Comparison of ENCODE assay signal across 8 mouse cellular contexts in the genomic region with DNA sequence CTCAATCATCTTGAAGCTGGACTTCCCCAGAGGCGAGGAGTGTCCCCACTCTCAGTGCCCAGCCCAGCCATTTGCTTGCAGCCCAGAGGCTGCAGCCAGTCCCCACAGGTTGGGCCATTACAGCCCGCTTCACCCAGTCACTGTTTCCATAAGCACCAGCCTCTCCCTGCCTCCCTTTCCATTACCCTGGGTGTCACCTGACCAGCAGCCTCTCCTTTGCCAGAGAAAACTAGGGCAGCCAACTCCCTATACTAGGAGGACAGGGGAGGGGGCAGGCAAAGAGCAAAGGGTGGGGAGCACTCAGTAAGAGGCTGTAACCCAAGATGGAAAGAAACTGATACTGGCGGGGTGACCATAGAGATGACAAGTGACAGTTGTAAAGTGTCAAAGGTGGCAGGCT. TPM values are rescaled to one million over a fixed set of nuclear protein-coding genes. Genes with fewer than 3 reads are reported as not detected.
DNase-seq lines count a peak whose midpoint lies in the region; ATAC-seq and TF ChIP-seq lines count a peak whose summit lies in the region.
"Had no signal": no experiment of that assay in that cellular context is flagged by ENCODE, and none has a peak within 500 bp of the region (broad histone marks: within the 10 kb centered on the region; RNA-seq: fewer than 3 reads in every experiment).

No protein-coding gene starts in this region.

- H3K27me3 ChIP-seq in midbrain, postnatal 0 days (ENCODE audit: insufficient read depth, low read length), result peaks cover 9% of the 10 kb centered on the region; the same call in 1 of the 2 replicates
- H3K27me3 ChIP-seq in midbrain, embryonic 13.5 days, result peaks cover 16% of the 10 kb centered on the region
- H3K27me3 ChIP-seq in heart, embryonic 15.5 days, result 0 out of 2 replicates have a peak, but pooled peaks cover 6% of the 10 kb centered on the region
- H3K27me3 ChIP-seq in limb, embryonic 11.5 days (ENCODE audit: control insufficient read depth, insufficient read depth, low read length), result peaks cover 2% of the 10 kb centered on the region; the same call in 1 of the 2 replicates
- no peaks in the 10 kb centered on the region for H3K27me3 ChIP-seq in stomach, postnatal 0 days (ENCODE audit: control insufficient read depth, insufficient read depth, low read length)

- DNase-seq in midbrain, postnatal 0 days (ENCODE audit: low spot score), result no peak
- DNase-seq in limb, embryonic 11.5 days (ENCODE audit: low spot score), result no peak
- DNase-seq in stomach, postnatal 0 days (ENCODE audit: low spot score), result peak; percentile 82
- DNase-seq in layer of hippocampus, postnatal 25 days (ENCODE audit: extremely low spot score in 1 of 2, low spot score in 1 of 2), result no peak
- DNase-seq in right cerebral cortex, postnatal 10 days (ENCODE audit: low spot score in 2 of 2), result no peak

- H3K9me3 ChIP-seq in midbrain, postnatal 0 days (ENCODE audit: low read length), result no peaks in the 10 kb centered on the region
- no peaks in the 10 kb centered on the region for H3K9me3 ChIP-seq in midbrain, embryonic 13.5 days
- no peaks in the 10 kb centered on the region for H3K9me3 ChIP-seq in heart, embryonic 15.5 days (replicated peaks)
- no peaks in the 10 kb centered on the region for H3K9me3 ChIP-seq in limb, embryonic 11.5 days (ENCODE audit: control insufficient read depth, low read length)
- no peaks in the 10 kb centered on the region for H3K9me3 ChIP-seq in stomach, postnatal 0 days (ENCODE audit: control insufficient read depth, low read length)
- H3K9me3 ChIP-seq: neural tube, embryonic 13.5 days had no signal

- H3K9ac ChIP-seq in midbrain, postnatal 0 days (replicated peaks; ENCODE audit: low read length, poor library complexity, severe bottlenecking), result no peak overlapping the region
- H3K9ac ChIP-seq in midbrain, embryonic 13.5 days (replicated peaks), result no peak overlapping the region
- peak overlapping the region; percentile 22; the same call in 1 of the 2 replicates for H3K9ac ChIP-seq in heart, embryonic 15.5 days
- no peak overlapping the region for H3K9ac ChIP-seq in limb, embryonic 11.5 days (ENCODE audit: low read length)
- peak overlapping the region; percentile 52 for H3K9ac ChIP-seq in stomach, postnatal 0 days (ENCODE audit: low read length)
- H3K9ac ChIP-seq: neural tube, embryonic 13.5 days had no signal

- no peak overlapping the region for H3K4me2 ChIP-seq in midbrain, postnatal 0 days (ENCODE audit: low read depth, low read length, poor library complexity, severe bottlenecking)
- H3K4me2 ChIP-seq in midbrain, embryonic 13.5 days (replicated peaks), result no peak overlapping the region
- no peak overlapping the region for H3K4me2 ChIP-seq in heart, embryonic 15.5 days
- H3K4me2 ChIP-seq in limb, embryonic 11.5 days (ENCODE audit: low read depth, severe bottlenecking), result no peak overlapping the region
- H3K4me2 ChIP-seq in stomach, postnatal 0 days (replicated peaks; ENCODE audit: low read depth), result peak overlapping the region; percentile 38
- H3K4me2 ChIP-seq: neural tube, embryonic 13.5 days had no signal

- 49% methylated on average over 3 of the region's 3 CpGs for WGBS in midbrain, postnatal 0 days
- 48% methylated on average over 3 of the region's 3 CpGs for WGBS in midbrain, embryonic 13.5 days
- 45% methylated on average over 3 of the region's 3 CpGs for WGBS in heart, embryonic 15.5 days
- WGBS in limb, embryonic 11.5 days, result 44% methylated on average over 3 of the region's 3 CpGs
- WGBS in stomach, postnatal 0 days, result 38% methylated on average over 3 of the region's 3 CpGs

- H3K27ac ChIP-seq in midbrain, postnatal 0 days (ENCODE audit: low read depth, low read length), result peak overlapping the region; percentile 32; the same call in 1 of the 2 replicates
- no peak overlapping the region for H3K27ac ChIP-seq in midbrain, embryonic 13.5 days
- no peak overlapping the region; the same call in 1 of the 2 replicates for H3K27ac ChIP-seq in heart, embryonic 15.5 days
- H3K27ac ChIP-seq in limb, embryonic 11.5 days (replicated peaks; ENCODE audit: low read depth, low read length), result peak overlapping the region; percentile 42; the same call in 1 of the 2 replicates
- peak overlapping the region; percentile 91 for H3K27ac ChIP-seq in stomach, postnatal 0 days (replicated peaks)
- H3K27ac ChIP-seq: neural tube, embryonic 13.5 days had no signal

- H3K4me1 ChIP-seq in midbrain, postnatal 0 days (ENCODE audit: insufficient read depth, low read length), result 0 out of 2 replicates have a peak, but pooled peaks cover 3% of the 10 kb centered on the region
- H3K4me1 ChIP-seq in midbrain, embryonic 13.5 days (replicated peaks), result peaks cover 7% of the 10 kb centered on the region
- peaks cover 77% of the 10 kb centered on the region for H3K4me1 ChIP-seq in heart, embryonic 15.5 days (replicated peaks)
- H3K4me1 ChIP-seq in limb, embryonic 11.5 days (ENCODE audit: control insufficient read depth, insufficient read depth, low read length), result peaks cover 34% of the 10 kb centered on the region
- H3K4me1 ChIP-seq in stomach, postnatal 0 days (replicated peaks; ENCODE audit: control insufficient read depth, insufficient read depth), result peaks cover 28% of the 10 kb centered on the region

- no peak for TF ChIP-seq CTCF in midbrain, postnatal 0 days (IDR thresholded peaks at IDR 0.05)
- TF ChIP-seq CTCF in stomach, postnatal 0 days (IDR thresholded peaks at IDR 0.05; ENCODE audit: low read depth), result no peak

- no peak overlapping the region for H3K4me3 ChIP-seq in midbrain, postnatal 0 days (ENCODE audit: low read depth, low read length)
- H3K4me3 ChIP-seq in midbrain, embryonic 13.5 days (replicated peaks), result no peak overlapping the region
- H3K4me3 ChIP-seq in heart, embryonic 15.5 days, result no peak overlapping the region
- H3K4me3 ChIP-seq in limb, embryonic 11.5 days (ENCODE audit: low read depth, low read length), result no peak overlapping the region
- no peak overlapping the region for H3K4me3 ChIP-seq in stomach, postnatal 0 days (ENCODE audit: low read depth, low read length)
- H3K4me3 ChIP-seq: neural tube, embryonic 13.5 days had no signal

- no peak for ATAC-seq in midbrain, postnatal 0 days (ENCODE audit: low FRiP score)
- no peak for ATAC-seq in midbrain, embryonic 13.5 days
- ATAC-seq in heart, embryonic 15.5 days (replicated peaks; ENCODE audit: insufficient number of reproducible peaks, insufficient read depth, low FRiP score, low read depth), result 0 out of 2 replicates have a peak, but pooled peaks have one; percentile 17
- ATAC-seq in limb, embryonic 11.5 days (ENCODE audit: insufficient number of reproducible peaks, low FRiP score, low TSS enrichment, low read depth), result no peak
- ATAC-seq in stomach, postnatal 0 days (ENCODE audit: low FRiP score, low TSS enrichment), result peak; percentile 71

- H3K36me3 ChIP-seq in midbrain, postnatal 0 days (ENCODE audit: insufficient read depth, low read length), result no peaks in the 10 kb centered on the region
- H3K36me3 ChIP-seq in midbrain, embryonic 13.5 days, result no peaks in the 10 kb centered on the region
- no peaks in the 10 kb centered on the region for H3K36me3 ChIP-seq in heart, embryonic 15.5 days
- no peaks in the 10 kb centered on the region for H3K36me3 ChIP-seq in limb, embryonic 11.5 days (ENCODE audit: control insufficient read depth, insufficient read depth, low read length)
- no peaks in the 10 kb centered on the region for H3K36me3 ChIP-seq in stomach, postnatal 0 days (ENCODE audit: control insufficient read depth, insufficient read depth, low read length)
- H3K36me3 ChIP-seq: neural tube, embryonic 13.5 days had no signal

- no peak for TF ChIP-seq EP300 in stomach, postnatal 0 days (optimal IDR thresholded peaks at IDR 0.05)

RNA-seq across cellular contexts. Expression of gene Sdc4, which starts 6.7 kb away (rescaled TPM):
- total RNA-seq in midbrain, postnatal 0 days (2014; rRNA removed), result 13.8 and 20.3 TPM in 2 replicates
- 18.3 and 19.3 TPM in 2 replicates for polyA plus RNA-seq in midbrain, postnatal 0 days (2015; fragmentation: Nextera tagmentation; extraction: Ambion mirVana)
- 6.5 and 7.3 TPM in 2 replicates for polyA plus RNA-seq in midbrain, embryonic 13.5 days (2015; fragmentation: Nextera tagmentation; extraction: Ambion mirVana)
- 41.9 and 56.5 TPM in 2 replicates for polyA plus RNA-seq in heart, embryonic 15.5 days (2015; fragmentation: Nextera tagmentation; extraction: Ambion mirVana)
- polyA plus RNA-seq in limb, embryonic 11.5 days (2014; fragmentation: Nextera tagmentation; extraction: Ambion mirVana), result 22.6 and 23.6 TPM in 2 replicates
- 133 and 143 TPM in 2 replicates for polyA plus RNA-seq in stomach, postnatal 0 days (2015; fragmentation: Nextera tagmentation; extraction: Ambion mirVana)
- 100 to 1,000 TPM; 101 to 146 TPM for total RNA-seq in layer of hippocampus, postnatal 25 days (2021)

RNA-seq across cellular contexts. Expression of gene Sys1, which starts 19.8 kb away (rescaled TPM):
- total RNA-seq in midbrain, postnatal 0 days (2014; rRNA removed), result 194 and 206 TPM in 2 replicates
- 103 and 108 TPM in 2 replicates for polyA plus RNA-seq in midbrain, postnatal 0 days (2015; fragmentation: Nextera tagmentation; extraction: Ambion mirVana)
- 77.6 and 81.1 TPM in 2 replicates for polyA plus RNA-seq in midbrain, embryonic 13.5 days (2015; fragmentation: Nextera tagmentation; extraction: Ambion mirVana)
- 32.0 and 40.4 TPM in 2 replicates for polyA plus RNA-seq in heart, embryonic 15.5 days (2015; fragmentation: Nextera tagmentation; extraction: Ambion mirVana)
- polyA plus RNA-seq in limb, embryonic 11.5 days (2014; fragmentation: Nextera tagmentation; extraction: Ambion mirVana), result 52.6 and 53.6 TPM in 2 replicates
- 46.9 and 48.6 TPM in 2 replicates for polyA plus RNA-seq in stomach, postnatal 0 days (2015; fragmentation: Nextera tagmentation; extraction: Ambion mirVana)
- total RNA-seq in layer of hippocampus, postnatal 25 days (2021), result 10 to 100 TPM; 41.0 to 45.2 TPM

RNA-seq across cellular contexts. Expression of gene Gm20458, which starts 23.8 kb away (rescaled TPM):
- 4.7 and 15.0 TPM in 2 replicates for total RNA-seq in midbrain, postnatal 0 days (2014; rRNA removed)
- 6.9 and 7.2 TPM in 2 replicates for polyA plus RNA-seq in midbrain, postnatal 0 days (2015; fragmentation: Nextera tagmentation; extraction: Ambion mirVana)
- 4.5 and 5.2 TPM in 2 replicates for polyA plus RNA-seq in midbrain, embryonic 13.5 days (2015; fragmentation: Nextera tagmentation; extraction: Ambion mirVana)
- 10.5 and 13.5 TPM in 2 replicates for polyA plus RNA-seq in heart, embryonic 15.5 days (2015; fragmentation: Nextera tagmentation; extraction: Ambion mirVana)
- 2.8 and 3.6 TPM in 2 replicates for polyA plus RNA-seq in limb, embryonic 11.5 days (2014; fragmentation: Nextera tagmentation; extraction: Ambion mirVana)
- 26.9 and 28.1 TPM in 2 replicates for polyA plus RNA-seq in stomach, postnatal 0 days (2015; fragmentation: Nextera tagmentation; extraction: Ambion mirVana)
- 10 to 100 TPM in 1 of 2 experiments, 1 to 10 TPM in 1; 3.9 to 11.3 TPM for total RNA-seq in layer of hippocampus, postnatal 25 days (2021)

RNA-seq across cellular contexts. Expression of gene Matn4, which starts 32.0 kb away (rescaled TPM):
- total RNA-seq in midbrain, postnatal 0 days (2014; rRNA removed), result 1.9 and 2.0 TPM in 2 replicates
- polyA plus RNA-seq in midbrain, postnatal 0 days (2015; fragmentation: Nextera tagmentation; extraction: Ambion mirVana), result 1.9 and 2.1 TPM in 2 replicates
- polyA plus RNA-seq in midbrain, embryonic 13.5 days (2015; fragmentation: Nextera tagmentation; extraction: Ambion mirVana), result 0.26 and 0.39 TPM in 2 replicates
- 8.4 and 14.9 TPM in 2 replicates for polyA plus RNA-seq in heart, embryonic 15.5 days (2015; fragmentation: Nextera tagmentation; extraction: Ambion mirVana)
- polyA plus RNA-seq in limb, embryonic 11.5 days (2014; fragmentation: Nextera tagmentation; extraction: Ambion mirVana), result 2.7 and 3.6 TPM in 2 replicates
- polyA plus RNA-seq in stomach, postnatal 0 days (2015; fragmentation: Nextera tagmentation; extraction: Ambion mirVana), result 2.0 and 3.1 TPM in 2 replicates
- 10 to 100 TPM; 13.0 to 17.5 TPM for total RNA-seq in layer of hippocampus, postnatal 25 days (2021)

RNA-seq across cellular contexts. Expression of gene Rbpjl, which starts 34.0 kb away (rescaled TPM):
- total RNA-seq in midbrain, postnatal 0 days (2014; rRNA removed), result 0.77 TPM in 1 of 2 replicates, not detected in the other
- polyA plus RNA-seq in midbrain, postnatal 0 days (2015; fragmentation: Nextera tagmentation; extraction: Ambion mirVana), result 0.04 TPM in 1 of 2 replicates, not detected in the other
- not detected in 2 replicates for polyA plus RNA-seq in midbrain, embryonic 13.5 days (2015; fragmentation: Nextera tagmentation; extraction: Ambion mirVana)
- polyA plus RNA-seq in heart, embryonic 15.5 days (2015; fragmentation: Nextera tagmentation; extraction: Ambion mirVana), result 0.25 and 0.80 TPM in 2 replicates
- polyA plus RNA-seq in limb, embryonic 11.5 days (2014; fragmentation: Nextera tagmentation; extraction: Ambion mirVana), result 0.04 and 0.16 TPM in 2 replicates
- 0.32 and 0.36 TPM in 2 replicates for polyA plus RNA-seq in stomach, postnatal 0 days (2015; fragmentation: Nextera tagmentation; extraction: Ambion mirVana)
- total RNA-seq in layer of hippocampus, postnatal 25 days (2021), result under 1 TPM; 0.34 to 0.45 TPM

Comparison
In these comparisons a context has a peak if more than half of its experiments do, and no peak if none do; other contexts are left out.
1. H3K27ac ChIP-seq: peak in midbrain, postnatal 0 days (single experiment), limb, embryonic 11.5 days (single experiment) and stomach, postnatal 0 days (single experiment); none in midbrain, embryonic 13.5 days (single experiment) and heart, embryonic 15.5 days (single experiment).
2. ATAC-seq: peak in heart, embryonic 15.5 days (single experiment) and stomach, postnatal 0 days (single experiment); none in midbrain, postnatal 0 days (single experiment), midbrain, embryonic 13.5 days (single experiment) and limb, embryonic 11.5 days (single experiment).
3. H3K9ac ChIP-seq: peak in heart, embryonic 15.5 days (single experiment) and stomach, postnatal 0 days (single experiment); none in midbrain, postnatal 0 days (single experiment), midbrain, embryonic 13.5 days (single experiment) and limb, embryonic 11.5 days (single experiment).